Mouse (Mus musculus) MEL (cell line): ENCODE data around the gene Adamtsl2. TPM values are rescaled to one million over a fixed set of nuclear protein-coding genes. Genes with fewer than 3 reads are reported as not detected.
A peak's percentile ranks its signal among the peaks of the same experiment; 100 is the strongest.

Experiments used
- DNase-seq: peaks from one replicate; pipeline ENCODE4 v3.0.0; 2011; ENCODE audit warnings: low read depth, low spot score
- H3K27ac ChIP-seq: 2 replicates; pipeline ENCODE4 v1.5.1; 2012; ENCODE audit warnings: low read depth, mild to moderate bottlenecking, control low read depth, low read length, moderate library complexity; ENCODE audit not compliant: control insufficient read depth
- H3K27me3 ChIP-seq, 2 experiments: fragments of 150-350 bp in 1 of 2; sonication (generic) in 1 of 2; 2 replicates each; pipeline ENCODE4 v1.6.1; 2012; ENCODE audit warnings: low read length in 2 of 2, mild to moderate bottlenecking in 2 of 2, improper control_type of control experiment in 1 of 2, moderate library complexity in 1 of 2; ENCODE audit not compliant: insufficient read depth in 2 of 2, control insufficient read depth in 1 of 2
- H3K36me3 ChIP-seq, 2 experiments: 2 replicates each; pipeline ENCODE4 v1.6.1; 2012 to 2014; ENCODE audit warnings: low read length in 2 of 2, improper control_type of control experiment in 1 of 2, inconsistent platforms in 1 of 2, mild to moderate bottlenecking in 1 of 2; ENCODE audit not compliant: insufficient read depth in 2 of 2, control insufficient read depth in 1 of 2
- H3K4me1 ChIP-seq, 2 experiments: fragments of 150-350 bp in 1 of 2; sonication (generic) in 1 of 2; 2 replicates each; pipeline ENCODE4 v1.6.1; 2012; ENCODE audit warnings: low read length in 2 of 2, improper control_type of control experiment in 1 of 2, mild to moderate bottlenecking in 1 of 2; ENCODE audit not compliant: insufficient read depth in 2 of 2, control insufficient read depth in 1 of 2
- H3K4me3 ChIP-seq, 2 experiments: fragments of 150-350 bp in 1 of 2; sonication (generic) in 1 of 2; 2 replicates each; pipeline ENCODE4 v1.5.1; 2012; ENCODE audit warnings: low read depth in 2 of 2, low read length in 2 of 2, mild to moderate bottlenecking in 2 of 2, moderate library complexity in 2 of 2, control low read depth in 1 of 2, improper control_type of control experiment in 1 of 2; ENCODE audit not compliant: control insufficient read depth in 1 of 2, insufficient read depth in 1 of 2
- H3K79me2 ChIP-seq: 2 replicates; pipeline ENCODE4 v1.6.1; 2012; ENCODE audit warnings: mild to moderate bottlenecking, low read length, moderate library complexity; ENCODE audit not compliant: control insufficient read depth, poor library complexity, insufficient read depth
- H3K9ac ChIP-seq: 2 replicates; pipeline ENCODE4 v1.6.1; 2012; ENCODE audit warnings: low read depth, mild to moderate bottlenecking, control low read depth, low read length, moderate library complexity; ENCODE audit not compliant: control insufficient read depth, poor library complexity, severe bottlenecking
- H3K9me3 ChIP-seq: fragments of 150-350 bp; sonication (generic); replicated peaks from 2 replicates; pipeline ENCODE4 v1.6.1; 2012; ENCODE audit warnings: mild to moderate bottlenecking, low read length, improper control_type of control experiment, moderate library complexity; ENCODE audit not compliant: insufficient read depth
- BHLHE40 ChIP-seq: IDR thresholded peaks from 2 replicates; pipeline ENCODE4 v1.6.1; 2012; ENCODE audit warnings: low read depth, mild to moderate bottlenecking, inconsistent platforms, low read length, improper control_type of control experiment, borderline replicate concordance
- CHD2 ChIP-seq: IDR thresholded peaks from 2 replicates; pipeline ENCODE4 v1.6.1; 2011; ENCODE audit warnings: low read length, improper control_type of control experiment
- CTCF ChIP-seq, 3 experiments: IDR thresholded peaks in 2 of 3; conservative IDR thresholded peaks in 1 of 3; 2 replicates each; pipeline ENCODE4 v1.5.1; 2011 to 2012; ENCODE audit warnings: low read length in 3 of 3, low read depth in 2 of 3, mild to moderate bottlenecking in 2 of 3, improper control_type of control experiment in 1 of 3, inconsistent platforms in 1 of 3, mixed read lengths in 1 of 3, moderate library complexity in 1 of 3; ENCODE audit not compliant: control insufficient read depth in 1 of 3, insufficient read depth in 1 of 3, poor library complexity in 1 of 3, severe bottlenecking in 1 of 3
- E2F4 ChIP-seq: IDR thresholded peaks from 2 replicates; pipeline ENCODE4 v1.6.1; 2011; ENCODE audit warnings: low read depth, low read length, improper control_type of control experiment, borderline replicate concordance
- ELF1 ChIP-seq: IDR thresholded peaks from 2 replicates; pipeline ENCODE4 v1.6.1; 2014; ENCODE audit warnings: low read depth, mild to moderate bottlenecking, inconsistent platforms, low read length, improper control_type of control experiment, moderate library complexity
- ETS1 ChIP-seq: IDR thresholded peaks from 2 replicates; pipeline ENCODE4 v1.6.1; 2012; ENCODE audit warnings: low read depth, mild to moderate bottlenecking, inconsistent platforms, low read length, improper control_type of control experiment, moderate library complexity
- GATA1 ChIP-seq: IDR thresholded peaks from 2 replicates; pipeline ENCODE4 v1.6.1; 2011; ENCODE audit warnings: low read depth, low read length, improper control_type of control experiment
- HCFC1 ChIP-seq: IDR thresholded peaks from 2 replicates; pipeline ENCODE4 v1.6.1; 2012; ENCODE audit warnings: low read depth, mild to moderate bottlenecking, inconsistent platforms, low read length, improper control_type of control experiment, moderate library complexity
- JUND ChIP-seq: IDR thresholded peaks from 2 replicates; pipeline ENCODE4 v1.6.1; 2011; ENCODE audit warnings: low read depth, mild to moderate bottlenecking, improper control_type of control experiment, low read length
- KAT2A ChIP-seq: conservative IDR thresholded peaks from 2 replicates; pipeline ENCODE4 v1.6.1; 2012; ENCODE audit warnings: low read depth, low read length, improper control_type of control experiment, inconsistent platforms
- MAFK ChIP-seq: IDR thresholded peaks from 2 replicates; pipeline ENCODE4 v1.6.1; 2011; ENCODE audit warnings: low read depth, mild to moderate bottlenecking, low read length, improper control_type of control experiment, borderline replicate concordance
- MAZ ChIP-seq: IDR thresholded peaks from 2 replicates; pipeline ENCODE4 v1.6.1; 2012; ENCODE audit warnings: low read depth, mild to moderate bottlenecking, inconsistent platforms, low read length, improper control_type of control experiment
- MEF2A ChIP-seq: IDR thresholded peaks from 2 replicates; pipeline ENCODE4 v1.6.1; 2014; ENCODE audit warnings: low read depth, mild to moderate bottlenecking, inconsistent platforms, low read length, improper control_type of control experiment; ENCODE audit not compliant: poor library complexity, insufficient replicate concordance, severe bottlenecking; ENCODE audit errors: extremely low read depth
- MXI1 ChIP-seq: IDR thresholded peaks from 2 replicates; pipeline ENCODE4 v1.6.1; 2011; ENCODE audit warnings: mild to moderate bottlenecking, low read depth, low read length, improper control_type of control experiment
- MYB ChIP-seq: IDR thresholded peaks from 2 replicates; pipeline ENCODE4 v1.6.1; 2011; ENCODE audit warnings: mild to moderate bottlenecking, low read depth, low read length, improper control_type of control experiment
- MYC ChIP-seq: IDR thresholded peaks from 2 replicates; pipeline ENCODE4 v1.6.1; 2011; ENCODE audit warnings: low read depth, mild to moderate bottlenecking, low read length, improper control_type of control experiment, moderate library complexity
- NELFE ChIP-seq: IDR thresholded peaks from 2 replicates; pipeline ENCODE4 v1.6.1; 2011; ENCODE audit warnings: low read depth, low read length, improper control_type of control experiment
- NRF1 ChIP-seq: IDR thresholded peaks from 2 replicates; pipeline ENCODE4 v1.6.1; 2014; ENCODE audit warnings: low read depth, mild to moderate bottlenecking, inconsistent platforms, low read length, improper control_type of control experiment, moderate library complexity; ENCODE audit not compliant: poor library complexity, insufficient read depth, severe bottlenecking
- POLR2A ChIP-seq, 2 experiments: IDR thresholded peaks; 2 replicates each; pipeline ENCODE4 v1.6.1; 2011 to 2012; ENCODE audit warnings: low read length in 2 of 2, mild to moderate bottlenecking in 2 of 2, control low read depth in 1 of 2, improper control_type of control experiment in 1 of 2, low read depth in 1 of 2, moderate library complexity in 1 of 2; ENCODE audit not compliant: control insufficient read depth in 1 of 2, insufficient read depth in 1 of 2, poor library complexity in 1 of 2
- POLR2AphosphoS2 ChIP-seq: IDR thresholded peaks from 2 replicates; pipeline ENCODE4 v1.6.1; 2011; ENCODE audit warnings: low read length, improper control_type of control experiment
- RAD21 ChIP-seq: IDR thresholded peaks from 2 replicates; pipeline ENCODE4 v1.6.1; 2011; ENCODE audit warnings: mild to moderate bottlenecking, low read depth, low read length, improper control_type of control experiment
- RCOR1 ChIP-seq: IDR thresholded peaks from 2 replicates; pipeline ENCODE4 v1.6.1; 2012; ENCODE audit warnings: low read depth, mild to moderate bottlenecking, inconsistent platforms, low read length, improper control_type of control experiment
- SIN3A ChIP-seq: IDR thresholded peaks from 2 replicates; pipeline ENCODE4 v1.6.1; 2012; ENCODE audit warnings: low read length, improper control_type of control experiment, inconsistent platforms
- SMC3 ChIP-seq: IDR thresholded peaks from 2 replicates; pipeline ENCODE4 v1.6.1; 2011; ENCODE audit warnings: low read depth, low read length, improper control_type of control experiment
- TAL1 ChIP-seq: IDR thresholded peaks from 2 replicates; pipeline ENCODE4 v1.6.1; 2012; ENCODE audit warnings: mild to moderate bottlenecking, inconsistent platforms, low read length, moderate library complexity, mixed read lengths
- TBP ChIP-seq: IDR thresholded peaks from 2 replicates; pipeline ENCODE4 v1.8.0; 2011; ENCODE audit warnings: low read depth, low read length, improper control_type of control experiment
- TCF12 ChIP-seq: IDR thresholded peaks from 2 replicates; pipeline ENCODE4 v1.6.1; 2014; ENCODE audit warnings: low read depth, mild to moderate bottlenecking, inconsistent platforms, low read length, improper control_type of control experiment, moderate library complexity
- USF1 ChIP-seq: IDR thresholded peaks from 2 replicates; pipeline ENCODE4 v1.6.1; 2014; ENCODE audit warnings: low read depth, mild to moderate bottlenecking, inconsistent platforms, low read length, improper control_type of control experiment, moderate library complexity
- ZC3H11A ChIP-seq: IDR thresholded peaks from 2 replicates; pipeline ENCODE4 v1.6.1; 2012; ENCODE audit warnings: low read depth, mild to moderate bottlenecking, inconsistent platforms, low read length, improper control_type of control experiment
- ZKSCAN1 ChIP-seq: IDR thresholded peaks from 2 replicates; pipeline ENCODE4 v1.6.1; 2012; ENCODE audit warnings: low read depth, mild to moderate bottlenecking, inconsistent platforms, low read length, improper control_type of control experiment, moderate library complexity
- ZMIZ1 ChIP-seq: IDR thresholded peaks from 2 replicates; pipeline ENCODE4 v1.6.1; 2012; ENCODE audit warnings: low read depth, mild to moderate bottlenecking, inconsistent platforms, low read length, improper control_type of control experiment, moderate library complexity
- ZNF384 ChIP-seq: IDR thresholded peaks from 2 replicates; pipeline ENCODE4 v1.6.1; 2012; ENCODE audit warnings: low read depth, mild to moderate bottlenecking, inconsistent platforms, low read length, improper control_type of control experiment
- polyA plus RNA-seq, 2 experiments: library from polyadenylated mRNA; stranded (reverse) in 1 of 2; unstranded in 1 of 2; fragments of >175 nt in 1 of 2; fragments of >200 nt in 1 of 2; gene quantifications; 2 replicates each; pipeline versions ENCODE4 v1.2.1 to v1.2.4; 2012; ENCODE audit warnings: low replicate concordance in 2 of 2, low read depth in 1 of 2; ENCODE audit not compliant: insufficient read length in 2 of 2, insufficient read depth in 1 of 2, missing spikeins in 1 of 2
- total RNA-seq: library from RNA; depleted of rRNA; stranded (reverse); fragments of 300-350 nt; gene quantifications from 2 replicates; pipeline ENCODE4 v1.2.3, GENCODE M21; 2012; rRNA removed

The Adamtsl2 gene
- total RNA-seq, result not detected in 2 replicates
- polyA plus RNA-seq, result not detected

- Histone ChIP-seq H3K4me1 (no peaks in the 10 kb centered on the region), H3K79me2 (no peaks in the 10 kb centered on the region), H3K36me3 (no peaks in the 10 kb centered on the region), H3K9me3 (no peaks in the 10 kb centered on the region), H3K27me3 (peaks cover 0 to 5% of the 10 kb centered on the region in 2 experiments; a peak in 1 of 4 replicates), H3K27ac (no peak within 1 kb of the TSS), H3K4me3 (no peak within 1 kb of the TSS), H3K9ac (no peak within 1 kb of the TSS)
- no peak for DNase-seq
- no peak for TF ChIP-seq USF1
- no peak for TF ChIP-seq MXI1
- TF ChIP-seq E2F4, result no peak
- TF ChIP-seq TCF12, result no peak
- TF ChIP-seq SIN3A, result no peak
- no peak for TF ChIP-seq MYC
- TF ChIP-seq HCFC1, result no peak
- no peak for TF ChIP-seq POLR2A (IDR thresholded peaks at IDR 0.05; ENCODE audit: control insufficient read depth in 1 of 2, insufficient read depth in 1 of 2, low read depth in 1 of 2, low read length in 2 of 2, poor library complexity in 1 of 2)
- no peak for TF ChIP-seq ZC3H11A
- no peak for TF ChIP-seq BHLHE40
- TF ChIP-seq ZNF384, result no peak
Observed at GRCm38 (mm10) chr2:27079152-27079584, at the start of gene Adamtsl2. Adamtsl2 (plus strand) TSS chr2:27079379.

- Histone ChIP-seq H3K27me3 (no peaks in the 10 kb centered on the region), H3K4me1 (peaks cover 4 to 12% of the 10 kb centered on the region in 2 experiments; a peak in 3 of 4 replicates), H3K9me3 (no peaks in the 10 kb centered on the region), H3K79me2 (no peaks in the 10 kb centered on the region), H3K4me3 (no peak overlapping the region), H3K9ac (no peak overlapping the region), H3K27ac (no peak overlapping the region), H3K36me3 (peaks cover 0 to 6% of the 10 kb centered on the region in 2 experiments; a peak in 2 of 4 replicates)
- peak; percentile 42 for DNase-seq
- TF ChIP-seq E2F4 (no peak), CTCF (IDR thresholded peaks at IDR 0.05 in 2 of 3, conservative IDR thresholded peaks at IDR 0.05 in 1 of 3; ENCODE audit: control insufficient read depth in 1 of 3, insufficient read depth in 1 of 3, low read depth in 2 of 3, low read length in 3 of 3, poor library complexity in 1 of 3, severe bottlenecking in 1 of 3) (peak in 1 of 3 experiments; percentile 57; a peak in 2 of 6 replicates), MYB (no peak), ZC3H11A (0 out of 2 replicates have a peak, but pooled peaks have one; percentile 14), CHD2 (no peak), KAT2A (no peak), MAFK (no peak), SIN3A (no peak; the same call in 1 of the 2 replicates), MEF2A (no peak), ZMIZ1 (no peak), POLR2AphosphoS2 (no peak), GATA1 (no peak), NRF1 (no peak), USF1 (no peak), RAD21 (peak; percentile 17; the same call in 1 of the 2 replicates), ELF1 (no peak), TAL1 (no peak), JUND (no peak), ETS1 (no peak), TBP (no peak), ZKSCAN1 (no peak), SMC3 (peak; percentile 49), NELFE (no peak), POLR2A (IDR thresholded peaks at IDR 0.05; ENCODE audit: control insufficient read depth in 1 of 2, insufficient read depth in 1 of 2, low read depth in 1 of 2, low read length in 2 of 2, poor library complexity in 1 of 2) (no peak), RCOR1 (no peak), MAZ (no peak)
Observed at GRCm38 (mm10) chr2:27032361-27032760, 46.8 kb upstream of the Adamtsl2 start.
